Mouse (Mus musculus) right cerebral cortex, postnatal 4 days (tissue): Measurements from ENCODE around the gene Slc15a2.

Experiments
- DNase-seq: peaks from one replicate; pipeline ENCODE4 v3.0.0-alpha.2; 2022

Gene Slc15a2

GRCm38 (mm10) chr16:36784594-36785313 lies at the start of gene Slc15a2:
TSS of gene Slc15a2 (minus strand) at chr16:36784962.
- peak; percentile 63 for DNase-seq

GRCm38 (mm10) chr16:36828820-36829219 lies 44.1 kb upstream of the Slc15a2 start:
- DNase-seq, result no peak

GRCm38 (mm10) chr16:36828054-36828786 lies 43.5 kb upstream of the Slc15a2 start, which contains the start of gene Iqcb1:
TSS of gene Iqcb1 (plus strand) at chr16:36828385.
- peak; percentile 84 for DNase-seq

- no peak for DNase-seq
These were observed 42.9 kb upstream of the Slc15a2 start for GRCm38 (mm10) chr16:36827611-36828053.

GRCm38 (mm10) chr16:36821474-36821873 lies 36.7 kb upstream of the Slc15a2 start:
- no peak for DNase-seq

- no peak for DNase-seq
These were observed 36.0 kb upstream of the Slc15a2 start for GRCm38 (mm10) chr16:36820747-36821146.

- no peak for DNase-seq
These were observed 35.3 kb upstream of the Slc15a2 start for GRCm38 (mm10) chr16:36820016-36820415.

- peak; percentile 63 for DNase-seq
These were observed 32.7 kb upstream of the Slc15a2 start for GRCm38 (mm10) chr16:36817321-36817926.

- no peak for DNase-seq
These were observed 32.2 kb upstream of the Slc15a2 start for GRCm38 (mm10) chr16:36816916-36817315.

- DNase-seq, result no peak
These were observed 28.9 kb upstream of the Slc15a2 start for GRCm38 (mm10) chr16:36813680-36814079.

GRCm38 (mm10) chr16:36808616-36809015 lies 23.9 kb upstream of the Slc15a2 start:
- DNase-seq, result no peak

GRCm38 (mm10) chr16:36802361-36802760 lies 17.6 kb upstream of the Slc15a2 start:
- DNase-seq, result no peak

- no peak for DNase-seq
These were observed 13.6 kb upstream of the Slc15a2 start for GRCm38 (mm10) chr16:36798334-36798733.

GRCm38 (mm10) chr16:36794976-36795375 lies 10.2 kb upstream of the Slc15a2 start:
- no peak for DNase-seq

GRCm38 (mm10) chr16:36790166-36790565 lies 5.4 kb upstream of the Slc15a2 start:
- DNase-seq, result no peak

- DNase-seq, result no peak
These were observed 1.7 kb upstream of the Slc15a2 start for GRCm38 (mm10) chr16:36786466-36786865.

GRCm38 (mm10) chr16:36784146-36784545 lies 616 bp downstream of the Slc15a2 start:
- no peak for DNase-seq

GRCm38 (mm10) chr16:36775658-36776057 lies 9.1 kb downstream of the Slc15a2 start:
- DNase-seq, result no peak

- DNase-seq, result no peak
These were observed 11.8 kb downstream of the Slc15a2 start for GRCm38 (mm10) chr16:36772996-36773395.

GRCm38 (mm10) chr16:36771703-36772102 lies 13.1 kb downstream of the Slc15a2 start:
- DNase-seq, result no peak

GRCm38 (mm10) chr16:36771244-36771643 lies 13.5 kb downstream of the Slc15a2 start:
- DNase-seq, result no peak

- DNase-seq, result no peak
These were observed 13.9 kb downstream of the Slc15a2 start for GRCm38 (mm10) chr16:36770830-36771229.

- no peak for DNase-seq
These were observed 14.5 kb downstream of the Slc15a2 start for GRCm38 (mm10) chr16:36770191-36770771.
